Mouse (Mus musculus) kidney, adult 18-20 months (tissue): Measurements from ENCODE around the gene Napa.

Source experiments
- DNase-seq: peaks from one replicate; pipeline ENCODE4 v3.0.0; 2021

The Napa gene

DNA sequence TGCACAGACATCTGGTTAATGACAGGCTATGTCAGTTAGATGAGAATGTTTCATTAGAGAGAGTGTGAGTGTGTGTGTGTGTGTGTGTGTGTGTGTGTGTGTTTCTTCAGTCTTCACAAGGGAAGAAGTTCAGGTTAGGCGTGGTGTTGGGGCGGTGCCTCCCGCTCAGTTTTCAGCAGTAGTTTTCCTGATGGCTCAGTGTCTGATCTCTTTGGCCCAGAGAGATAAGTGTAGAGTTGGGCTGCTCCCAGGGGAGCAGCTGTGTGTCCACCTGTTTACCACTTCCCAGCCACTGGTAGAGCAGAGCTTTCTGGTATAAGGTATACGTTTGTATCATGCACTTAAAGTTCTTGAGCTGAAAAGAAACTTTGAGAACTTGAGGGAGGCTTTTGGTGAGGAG is 1.6 kb downstream of the Napa start:
- no peak for DNase-seq

DNA sequence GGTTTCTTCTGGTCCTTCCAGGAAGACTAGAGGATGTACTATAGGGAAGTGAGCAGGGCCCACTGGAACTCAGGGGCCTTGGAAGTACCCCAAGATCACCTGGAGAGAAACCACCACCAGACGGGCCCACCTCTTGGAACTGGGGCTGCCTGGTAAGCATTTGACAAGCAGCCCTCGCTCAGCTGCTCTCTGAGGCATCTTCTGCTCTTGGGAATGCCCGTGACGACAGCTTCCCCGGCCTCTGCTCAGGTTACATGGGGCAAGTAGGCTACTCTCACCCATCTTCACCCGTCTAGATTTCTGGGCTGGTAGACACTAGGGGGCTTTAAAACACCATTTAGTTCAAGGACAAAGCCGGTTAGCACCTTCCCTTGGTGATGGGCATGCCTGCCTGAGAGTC is 2.8 kb downstream of the Napa start:
- DNase-seq: no peak

DNA sequence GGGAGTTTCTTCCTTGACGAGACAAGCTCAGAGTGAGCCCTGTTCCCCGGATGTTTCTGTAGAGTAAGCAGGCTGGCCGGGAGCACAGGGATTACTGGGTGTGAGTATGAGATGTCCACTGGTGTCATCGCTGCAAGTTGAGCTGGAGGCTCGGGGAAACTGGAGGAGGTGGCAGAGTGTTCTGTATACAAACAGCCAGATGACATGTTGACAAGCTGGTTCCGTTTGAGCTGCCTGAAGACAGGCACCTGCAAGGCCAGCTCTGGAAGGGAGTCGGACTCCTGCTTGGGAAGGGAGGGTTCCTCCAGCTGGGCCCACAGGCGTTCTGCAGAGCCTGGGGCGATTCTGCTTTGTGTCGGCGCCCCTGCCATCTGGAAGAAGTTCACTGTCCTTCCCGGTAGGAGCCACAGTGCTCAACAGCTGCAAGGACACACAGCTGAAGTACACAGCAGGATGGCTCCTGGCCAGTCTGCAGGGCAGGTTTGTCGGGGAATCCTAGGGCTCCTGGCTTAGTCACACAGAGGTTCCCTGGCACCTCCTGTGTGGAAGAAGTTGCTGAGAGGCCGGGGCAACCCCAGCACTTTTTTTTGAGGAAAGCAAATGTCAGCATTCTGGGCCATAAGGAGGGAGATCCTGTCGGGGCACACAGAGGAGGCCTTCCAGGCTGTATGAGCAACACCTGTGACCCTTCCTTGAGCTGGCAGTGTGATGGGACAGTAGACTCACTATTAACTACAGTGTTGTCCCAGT is 3.6 kb downstream of the Napa start:
- no peak for DNase-seq

DNA sequence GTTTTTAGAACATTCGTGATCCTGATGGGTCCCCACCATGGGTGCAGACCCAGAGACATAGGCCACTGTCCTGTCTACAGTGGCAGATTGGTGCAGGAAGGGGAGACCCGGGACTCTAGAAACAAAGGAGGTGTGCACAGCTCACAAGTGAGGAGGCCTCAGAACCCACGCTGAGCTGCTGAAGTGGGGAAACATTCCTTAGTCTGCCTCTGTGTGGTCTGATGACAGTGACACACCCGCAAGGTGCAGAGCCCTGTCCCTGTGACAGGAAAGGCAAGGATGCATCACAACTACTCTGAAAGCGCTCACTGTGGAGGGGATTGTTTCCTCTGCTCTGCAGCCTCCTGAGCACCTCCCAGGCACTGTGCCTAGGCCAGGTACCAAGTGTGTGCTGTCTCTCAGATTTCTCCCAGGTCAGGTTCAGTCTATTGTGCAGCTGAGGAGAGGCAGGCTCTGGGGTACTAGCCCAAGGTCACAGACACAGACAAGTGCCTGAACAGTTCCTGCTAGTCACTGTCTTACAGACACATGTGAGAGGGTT is 4.5 kb downstream of the Napa start:
- DNase-seq: no peak

DNA sequence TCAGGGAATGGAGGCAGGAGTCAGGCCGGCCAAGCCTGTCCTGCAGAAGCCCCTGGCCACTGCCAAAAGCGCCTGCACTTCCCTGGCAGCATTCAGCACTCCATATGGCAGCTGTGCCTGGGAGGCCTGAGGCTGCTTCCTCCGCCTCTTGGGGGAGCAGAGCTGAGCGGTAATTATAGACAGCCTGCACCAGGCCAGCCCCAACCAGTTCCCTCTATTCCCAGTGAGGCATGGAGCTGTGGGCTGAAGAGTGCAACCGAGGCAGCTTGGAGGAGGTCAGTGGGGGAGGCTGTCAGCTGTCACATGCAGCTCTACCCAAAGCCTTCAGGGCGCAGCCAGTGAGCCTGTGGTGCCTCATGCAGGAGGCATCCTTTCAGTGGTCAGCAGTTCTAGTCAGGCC is 5.5 kb downstream of the Napa start:
- no peak for DNase-seq

DNA sequence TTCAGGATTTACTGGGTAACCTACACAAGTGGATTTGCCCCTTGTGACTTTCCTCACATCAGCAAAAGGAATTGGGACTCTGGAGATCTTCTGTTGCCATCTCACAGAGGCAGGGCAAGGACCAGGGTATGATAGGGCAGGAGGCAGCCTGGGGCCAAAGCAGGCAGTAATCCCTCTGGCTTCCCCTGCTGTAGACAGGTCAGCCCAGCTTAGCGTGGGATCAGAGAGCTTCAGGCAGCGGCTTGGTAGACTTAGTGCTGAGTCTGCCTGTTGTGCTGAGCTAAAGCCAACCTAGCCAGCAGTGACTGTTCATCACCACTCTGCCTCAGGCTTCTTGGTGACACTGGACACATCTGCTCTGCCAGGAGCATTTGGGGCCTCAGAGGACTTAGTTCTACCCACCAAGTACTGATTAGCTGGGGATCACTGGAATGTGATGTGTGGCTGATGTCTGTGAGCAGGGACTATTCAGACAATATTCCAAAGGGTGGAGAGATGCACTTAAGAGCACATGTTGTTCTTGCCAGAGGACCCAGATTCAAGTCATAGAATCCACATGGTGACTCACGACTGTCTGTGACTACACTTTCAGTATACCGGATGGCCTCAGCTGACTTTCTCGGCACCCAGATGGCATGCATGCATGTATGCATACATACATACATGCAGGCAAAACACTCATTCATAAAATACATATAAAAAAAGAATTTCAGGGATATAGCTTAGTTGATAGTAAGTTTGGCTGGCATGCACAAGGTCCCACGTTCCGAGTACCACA is 6.5 kb downstream of the Napa start:
- no peak for DNase-seq

DNA sequence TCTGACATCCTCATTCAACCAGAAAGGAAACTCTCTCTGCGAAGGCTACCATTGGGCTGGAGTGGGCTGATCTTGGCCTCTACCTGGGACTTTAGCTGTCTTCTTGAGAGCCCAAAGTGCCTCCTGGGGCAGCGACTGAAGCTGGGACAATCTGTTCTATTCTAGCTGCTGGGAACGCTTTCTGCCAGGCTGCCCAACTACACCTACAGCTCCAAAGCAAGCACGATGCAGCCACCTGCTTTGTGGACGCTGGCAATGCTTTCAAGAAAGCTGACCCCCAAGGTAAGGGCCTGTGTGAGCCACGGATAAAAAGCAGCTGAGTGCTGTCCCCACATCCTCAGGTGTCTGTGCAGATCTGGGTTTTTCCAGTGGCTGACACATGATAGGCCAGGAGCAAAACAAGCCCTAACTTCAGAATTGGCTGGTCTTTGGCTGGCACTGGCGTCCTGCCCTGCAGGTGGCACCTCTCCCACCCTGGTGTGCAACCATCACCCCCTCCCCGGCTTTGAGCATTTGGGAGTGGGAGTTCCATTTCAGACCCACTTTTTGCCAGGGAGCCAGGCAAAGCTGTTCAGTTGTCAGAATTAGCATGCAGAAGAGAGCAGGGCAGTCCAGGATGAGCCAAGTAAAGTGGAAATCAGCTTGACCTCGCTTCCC is 10.8 kb downstream of the Napa start:
- DNase-seq: no peak

DNA sequence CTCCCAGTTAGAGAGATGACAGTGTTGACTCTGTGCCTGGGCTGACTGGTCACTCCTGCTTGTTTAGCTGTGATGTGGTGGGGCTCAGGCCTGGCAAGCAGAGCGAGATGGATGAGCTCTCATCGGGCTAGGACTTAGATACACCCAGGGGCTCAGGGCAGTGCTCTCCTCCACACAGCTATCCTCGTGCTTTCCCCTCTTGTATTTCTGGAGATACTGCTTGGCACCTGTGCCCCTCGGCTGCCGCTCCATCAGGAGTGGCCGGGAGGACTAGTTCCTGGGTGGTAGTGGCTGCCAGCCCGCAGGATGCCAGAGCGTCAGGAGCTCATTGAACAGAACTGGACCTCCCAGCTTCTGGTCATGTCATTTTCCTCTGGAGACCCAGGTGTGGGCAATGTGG is 11.9 kb downstream of the Napa start:
- DNase-seq: no peak

DNA sequence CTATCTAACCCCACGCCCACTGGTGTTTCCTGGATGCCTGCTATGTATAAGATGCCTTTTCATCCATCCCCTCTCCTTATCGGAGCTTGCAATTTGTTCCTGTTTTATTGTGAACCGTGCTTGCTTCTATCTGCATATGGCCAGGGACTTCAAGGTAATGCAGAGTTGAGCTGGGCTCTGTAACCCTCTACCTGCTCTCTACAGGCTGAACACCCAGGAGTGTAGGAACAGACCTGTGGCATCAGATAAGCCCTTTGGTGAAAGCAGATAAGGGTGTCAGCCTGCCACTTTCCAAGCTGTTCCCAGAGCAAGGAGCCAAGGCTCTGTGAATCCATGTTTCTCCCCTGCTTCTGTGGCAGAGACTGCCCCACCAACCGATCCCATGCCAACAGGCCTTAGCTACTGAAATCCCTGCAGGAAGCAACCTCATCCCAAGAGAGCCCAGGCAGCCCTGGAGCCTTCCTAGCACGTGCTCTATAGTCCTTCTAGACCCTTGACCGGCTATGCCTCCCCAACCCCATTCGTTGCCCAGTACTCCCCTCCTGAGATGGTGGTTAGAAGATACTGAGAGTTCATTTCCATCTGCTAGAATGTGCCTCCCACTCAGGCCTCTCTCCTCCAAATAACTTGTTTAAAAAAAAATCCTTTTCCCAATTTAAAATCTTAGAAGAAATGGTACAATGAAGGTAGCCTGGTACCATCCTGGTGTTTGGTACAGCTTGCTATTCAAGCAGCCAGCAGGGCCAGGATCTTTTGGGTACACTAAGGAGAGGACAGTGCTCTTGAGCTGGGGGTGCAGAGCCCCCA is 13.2 kb downstream of the Napa start:
- no peak for DNase-seq

DNA sequence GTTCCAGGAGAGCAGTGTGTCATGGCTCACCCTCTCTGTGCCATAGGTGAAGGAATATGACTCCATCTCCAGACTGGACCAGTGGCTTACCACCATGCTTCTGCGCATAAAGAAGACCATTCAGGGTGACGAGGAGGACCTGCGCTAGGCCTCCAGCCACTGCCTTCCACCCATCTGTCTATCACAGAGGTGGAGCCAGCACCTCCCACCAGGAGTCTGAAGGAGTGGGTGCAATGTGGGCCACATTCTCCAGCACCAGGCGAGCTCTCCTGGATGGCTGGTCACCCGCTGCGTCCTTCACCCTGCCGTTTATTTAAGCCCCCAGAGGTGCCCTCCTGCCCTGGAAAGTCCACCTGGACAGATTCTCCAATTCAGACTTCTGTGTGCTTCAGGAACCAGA is 18.2 kb downstream of the Napa start:
- no peak for DNase-seq

DNA sequence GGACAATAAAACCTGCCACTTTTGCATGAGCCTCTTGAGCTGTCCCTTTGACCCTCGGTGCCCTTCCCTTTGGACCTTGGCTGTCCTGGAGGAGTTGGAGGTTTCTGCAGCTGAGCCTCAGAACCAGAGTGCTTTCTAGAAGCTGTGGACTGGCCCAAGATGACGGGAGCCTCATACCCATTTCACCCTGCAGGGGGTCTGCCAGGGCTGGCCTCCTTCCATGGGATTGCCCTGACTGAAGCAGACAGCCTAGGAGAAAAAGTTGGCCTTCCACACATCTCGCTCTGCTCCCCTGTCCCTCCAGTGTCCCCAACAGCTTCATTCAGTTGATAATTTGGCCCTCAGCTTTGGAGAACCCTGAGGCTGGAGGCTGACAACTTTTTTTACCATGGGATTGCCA is 18.8 kb downstream of the Napa start:
- no peak for DNase-seq

DNA sequence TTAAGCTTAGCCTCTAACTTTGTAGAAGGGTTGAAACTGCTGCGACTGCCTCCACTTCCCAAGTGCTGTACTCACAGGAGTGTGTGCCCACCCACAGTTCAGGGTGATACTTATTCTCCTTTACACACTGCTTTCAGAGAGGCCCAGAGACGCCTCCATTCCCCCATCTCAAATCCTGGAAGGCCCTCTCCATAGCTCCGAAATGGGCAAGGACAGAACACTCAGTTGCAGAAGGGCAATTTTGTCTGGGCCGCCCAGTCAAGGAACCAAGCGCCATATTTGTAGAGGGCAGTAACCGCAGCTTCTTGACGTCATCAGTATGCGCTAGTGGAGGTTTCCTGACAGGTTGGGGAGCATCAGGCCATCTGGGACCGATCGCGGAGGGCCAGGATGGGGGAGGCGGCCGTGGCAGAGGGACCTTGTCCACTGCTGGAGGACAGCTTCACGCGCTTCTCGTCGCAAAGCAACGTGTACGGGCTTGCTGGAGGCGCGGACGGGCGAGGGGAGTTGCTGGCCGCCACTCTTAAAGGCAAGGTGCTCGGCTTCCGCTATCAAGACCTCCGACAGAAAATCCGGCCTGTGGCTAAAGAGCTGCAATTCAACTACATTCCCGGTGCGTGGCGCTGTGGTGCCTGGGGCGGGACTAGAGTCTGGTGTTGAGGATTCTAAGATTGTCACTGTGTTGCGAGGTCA is 21.5 kb downstream of the Napa start, which contains the start of gene Kptn:
Gene Kptn, plus strand, starts transcription at position 327 of the 693 bp plus-strand sequence.
- DNase-seq: peak; percentile 94

DNA sequence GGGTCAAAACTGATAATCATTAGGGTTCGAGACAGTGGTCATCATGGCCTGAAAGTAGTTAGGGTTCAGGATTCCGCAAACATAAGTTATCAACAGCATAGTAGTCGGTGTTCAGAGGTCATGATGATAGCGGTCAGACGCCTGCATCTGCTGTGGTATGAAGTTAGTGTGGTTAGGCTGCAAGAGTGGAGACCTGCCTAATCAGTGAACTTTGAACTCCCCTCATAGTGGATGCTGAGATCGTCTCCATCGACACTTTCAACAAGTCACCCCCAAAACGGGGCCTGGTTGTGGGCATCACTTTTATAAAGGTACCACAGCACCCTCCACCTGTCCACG is 22.0 kb downstream of the Napa start:
- DNase-seq: no peak

DNA sequence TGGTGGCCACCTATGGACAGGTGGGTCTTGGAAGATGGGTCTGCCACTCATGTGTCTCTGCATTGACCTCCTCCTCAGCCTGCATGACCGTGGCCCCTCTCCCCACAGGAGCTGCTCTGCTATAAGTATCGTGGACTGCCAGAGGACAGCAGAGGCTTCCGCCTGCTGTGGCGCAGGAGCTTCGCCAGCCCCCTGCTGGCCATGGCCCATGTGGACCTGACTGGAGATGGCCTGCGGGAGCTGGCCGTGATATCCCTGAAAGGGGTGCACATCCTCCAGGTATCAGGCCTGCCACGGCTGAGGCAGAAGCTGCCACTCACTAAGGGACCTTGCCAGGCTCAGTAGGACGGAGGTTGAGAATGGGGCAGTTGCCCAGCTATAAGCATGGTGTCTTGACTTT is 27.6 kb downstream of the Napa start:
- DNase-seq: no peak

DNA sequence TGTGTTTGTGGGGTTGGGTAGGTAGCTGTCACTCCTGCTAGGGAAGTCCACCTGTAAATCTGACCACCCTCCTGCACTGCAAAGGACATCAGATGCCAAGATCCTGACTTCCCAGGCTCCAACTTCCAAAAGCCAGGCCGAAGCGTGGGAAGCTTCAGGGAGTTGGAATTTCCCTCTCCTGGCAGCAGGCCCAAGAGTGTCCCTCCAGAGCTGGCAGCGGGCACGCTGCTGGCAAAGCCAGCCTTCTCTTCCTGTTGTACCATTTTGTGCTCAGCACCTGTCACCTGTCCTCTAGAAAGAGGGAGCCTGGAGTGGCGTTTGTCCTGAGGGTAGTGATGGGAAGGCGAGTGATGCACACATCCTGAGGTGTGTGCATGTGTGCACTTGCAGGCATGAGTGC is 30.1 kb downstream of the Napa start:
- no peak for DNase-seq

DNA sequence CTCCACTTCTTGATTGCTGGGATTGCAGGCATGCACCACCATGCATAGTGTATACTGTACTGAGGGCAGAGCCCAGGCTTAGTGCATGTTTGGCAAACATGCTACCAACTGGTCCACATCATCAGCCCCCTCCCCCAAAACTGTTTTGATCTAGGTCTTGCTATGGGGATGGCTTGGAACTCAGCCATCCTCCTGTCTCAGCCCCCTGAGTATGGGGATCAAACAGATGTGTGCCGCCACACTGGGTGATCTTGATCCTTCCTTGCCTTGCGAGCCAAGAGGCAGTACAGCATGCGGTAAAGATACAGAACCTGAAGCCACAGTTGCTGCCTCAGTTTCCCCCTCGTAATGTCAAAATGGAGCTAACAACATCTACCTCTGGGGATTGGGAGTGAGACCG is 30.6 kb downstream of the Napa start:
- no peak for DNase-seq

DNA sequence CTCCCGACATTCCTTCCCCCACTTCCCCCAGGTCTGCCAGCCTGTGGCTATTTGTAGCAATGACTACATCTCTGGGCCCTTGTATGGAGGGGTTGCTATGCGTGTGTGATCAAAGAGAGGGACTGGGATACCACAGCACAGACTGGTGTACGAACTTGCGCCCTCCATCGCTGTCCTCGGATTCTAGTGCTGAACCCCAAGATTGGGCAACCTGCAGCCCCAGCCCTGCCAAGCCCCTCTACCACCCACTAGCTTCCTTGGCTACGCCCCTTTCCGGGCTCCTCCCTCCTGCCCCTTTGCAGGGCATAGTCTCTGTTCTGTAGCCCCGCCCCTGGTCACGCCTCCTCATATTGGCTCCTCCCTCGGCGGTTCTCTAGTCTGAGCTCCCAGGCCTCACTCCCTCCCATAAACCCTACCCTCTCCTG is 31.2 kb downstream of the Napa start, which contains the start of gene Slc8a2:
Gene Slc8a2, plus strand, starts transcription at position 406 of the 425 bp plus-strand sequence.
- peak; percentile 60 for DNase-seq

DNA sequence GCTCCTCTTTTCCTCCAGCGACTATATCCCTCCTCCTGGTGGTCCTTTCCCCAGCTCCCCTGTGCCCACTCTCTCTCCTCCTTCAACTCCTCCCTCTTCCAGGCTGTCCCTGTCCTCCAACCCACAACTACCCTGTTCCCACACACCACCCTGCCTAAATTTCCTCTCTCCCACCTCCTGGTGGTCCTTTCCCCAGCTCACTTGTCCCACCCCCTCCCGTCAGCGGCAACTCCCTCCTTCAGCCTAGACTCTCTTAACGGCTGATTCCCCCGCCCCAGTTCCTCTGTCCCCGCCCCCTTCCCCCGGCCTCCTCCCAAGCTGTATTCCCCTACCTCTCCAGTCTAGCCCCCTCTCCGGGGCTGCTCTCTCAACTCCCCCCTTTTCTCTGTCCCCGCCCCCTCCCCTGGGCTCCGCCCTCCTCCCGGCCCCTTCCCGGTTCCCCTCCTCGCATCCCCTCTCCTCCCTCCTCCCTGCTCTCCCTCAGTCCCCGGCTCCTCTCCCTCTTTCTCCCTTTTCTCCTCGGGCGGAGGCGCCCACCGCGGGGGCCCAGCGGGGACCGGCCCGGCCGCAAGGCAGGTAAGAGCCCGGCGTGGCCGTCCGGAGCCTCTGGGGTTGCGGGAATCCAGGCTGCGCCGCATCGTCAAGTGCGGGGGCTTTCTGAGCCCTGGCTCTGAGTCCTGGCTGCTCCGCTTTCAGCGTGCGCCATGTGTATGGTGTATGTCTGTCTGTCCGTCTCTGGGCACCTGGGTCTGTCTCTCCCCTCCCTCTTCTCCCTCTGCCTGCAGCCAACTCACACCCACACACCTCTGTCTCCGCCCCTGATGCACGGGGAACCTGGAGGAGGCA is 31.8 kb downstream of the Napa start:
- no peak for DNase-seq

DNA sequence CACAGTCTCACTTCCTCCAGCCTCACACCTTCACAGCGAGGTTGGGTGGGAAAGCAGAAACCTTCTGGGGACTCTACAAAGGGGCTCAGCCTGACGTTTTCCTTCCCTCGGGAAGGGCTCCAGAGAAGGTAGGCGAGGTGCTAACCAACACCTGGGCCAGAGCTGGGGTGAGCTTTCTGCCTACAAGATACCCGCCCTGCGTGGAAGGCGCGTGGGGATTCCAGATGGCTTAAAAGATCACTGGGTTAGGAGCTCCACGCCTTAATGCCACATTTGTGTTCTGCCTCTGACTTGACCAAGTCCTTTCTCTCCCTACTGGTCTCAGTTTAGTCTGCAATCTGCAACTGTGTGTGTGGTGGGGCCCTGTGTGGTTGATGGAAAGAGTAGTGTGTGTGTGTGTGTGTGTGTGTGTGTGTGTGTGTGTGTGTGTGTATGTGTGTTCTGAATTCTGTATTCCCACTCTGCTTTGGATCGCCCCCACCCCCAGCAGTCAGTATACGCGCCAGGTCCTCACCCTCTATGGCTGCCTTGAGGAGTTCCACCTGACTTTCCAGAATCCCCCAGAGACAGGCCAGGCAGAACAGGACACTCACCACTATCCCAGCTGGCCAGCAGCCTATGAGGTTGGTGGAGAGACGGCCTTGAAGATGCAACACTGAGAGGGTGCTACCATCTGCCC is 32.8 kb downstream of the Napa start:
- no peak for DNase-seq

DNA sequence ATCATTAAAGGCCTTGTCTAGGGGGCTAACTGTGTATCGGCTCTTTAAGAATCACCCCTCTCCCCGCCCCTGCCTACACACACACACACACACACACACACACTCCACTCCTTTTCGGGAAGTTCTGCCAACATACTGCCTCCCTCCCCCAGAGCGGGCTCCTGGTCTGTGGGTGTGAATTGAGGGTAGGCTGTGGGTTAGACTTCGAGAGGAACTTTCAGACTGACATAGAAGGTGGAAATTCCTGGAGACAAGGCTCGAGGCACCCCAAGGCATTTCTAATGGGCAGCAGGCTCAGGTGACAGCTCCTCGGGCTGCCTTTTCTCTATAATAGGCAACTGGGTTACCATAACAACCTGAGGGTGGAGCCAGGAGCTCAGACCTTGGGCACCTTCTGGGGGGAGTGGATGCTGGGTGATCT is 33.9 kb downstream of the Napa start:
- no peak for DNase-seq

DNA sequence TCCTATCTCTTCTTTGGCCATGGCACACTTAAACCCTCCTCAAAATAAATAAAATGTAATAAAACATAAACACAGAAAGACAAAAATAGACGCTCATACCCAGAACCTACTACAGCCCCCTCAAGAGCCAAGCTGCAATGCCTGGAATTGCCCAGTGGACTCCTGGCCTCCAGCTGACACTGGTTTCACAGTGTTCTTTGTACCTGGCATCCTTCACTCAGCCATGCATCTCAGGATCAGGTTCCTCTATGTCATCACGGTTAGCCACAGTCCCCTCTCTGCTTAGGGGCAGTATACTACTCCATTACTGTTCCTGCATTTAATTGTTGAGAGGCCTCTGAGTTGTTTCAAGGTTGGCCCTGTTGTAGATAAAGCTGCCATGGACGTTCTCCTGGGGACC is 34.7 kb downstream of the Napa start:
- no peak for DNase-seq
